Mouse (Mus musculus) myocyte (in vitro differentiated cells): ENCODE measurements around the gene Dock11.

Source experiments
- CEBPB ChIP-seq: IDR thresholded peaks from 2 replicates; pipeline ENCODE4 v1.6.1; 2011; ENCODE audit warnings: mild to moderate bottlenecking, moderate library complexity; ENCODE audit not compliant: poor library complexity, insufficient read depth, severe bottlenecking
- MAX ChIP-seq: IDR thresholded peaks from one replicate; pipeline ENCODE4 v1.6.1; 2011; ENCODE audit warnings: low read depth, mild to moderate bottlenecking, control low read depth
- POLR2A ChIP-seq: IDR thresholded peaks from one replicate; pipeline ENCODE4 v1.6.1; 2011; ENCODE audit warnings: low read depth, mild to moderate bottlenecking, control low read depth, moderate library complexity; ENCODE audit not compliant: insufficient read length
- POLR2AphosphoS2 ChIP-seq: IDR thresholded peaks from one replicate; pipeline ENCODE4 v1.6.1; 2011; ENCODE audit warnings: low read depth, control low read depth; ENCODE audit not compliant: insufficient read length
- TCF12 ChIP-seq: IDR thresholded peaks from one replicate; pipeline ENCODE4 v1.6.1; 2011; ENCODE audit warnings: mild to moderate bottlenecking, control low read depth; ENCODE audit not compliant: poor library complexity, insufficient read depth, severe bottlenecking
- USF1 ChIP-seq: IDR thresholded peaks from one replicate; pipeline ENCODE4 v1.6.1; 2011; ENCODE audit warnings: low read depth, mild to moderate bottlenecking, control low read depth, moderate library complexity

GRCm38 (mm10) chrX:36108601-36109000 is 220.0 kb downstream of the Dock11 start:
- TF ChIP-seq POLR2AphosphoS2 (no peak), POLR2A (no peak), USF1 (no peak), MAX (no peak), TCF12 (no peak), CEBPB (no peak)
